Mouse (Mus musculus): Measurements from ENCODE around the gene Ubtd2.

DNA sequence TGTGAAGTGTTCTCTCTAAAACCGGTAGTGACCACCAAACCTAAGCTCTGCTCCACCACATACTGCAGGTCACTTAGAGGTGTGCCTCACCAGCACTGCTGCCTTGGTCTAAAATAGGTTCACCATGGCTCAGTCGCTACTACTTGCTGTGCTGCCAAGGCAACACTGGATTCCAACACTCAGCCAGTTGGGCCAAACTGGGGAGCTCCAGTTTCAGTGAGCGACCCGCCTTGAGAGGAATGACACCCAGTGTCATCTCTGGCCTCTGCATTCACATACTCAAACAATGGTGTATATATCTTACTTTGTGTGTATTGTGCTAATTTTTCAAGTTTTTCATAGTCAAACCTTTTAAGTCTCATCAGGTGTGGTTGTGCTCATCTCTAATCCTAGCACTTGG is 63.6 kb downstream of the Ubtd2 start:
- no peak for TF ChIP-seq CTCF (IDR thresholded peaks at IDR 0.05; ENCODE audit: insufficient read depth, low read depth, low read length)
- TF ChIP-seq POLR2A (IDR thresholded peaks at IDR 0.05; ENCODE audit: insufficient read depth, low read depth, low read length): no peak
